Mouse (Mus musculus): Measurements from ENCODE around the gene Asb16. TPM values are rescaled to one million over a fixed set of nuclear protein-coding genes. Genes with fewer than 3 reads are reported as not detected.
"Not testable (repeated sequence)": the region's sequence is repeated elsewhere in the genome, so short reads cannot be mapped to it uniquely, and the experiment has no call there.

Asb16 gene
- polyA plus RNA-seq, 1 experiment from 2014 or later: 0.07 TPM

GRCm38 (mm10) chr11:102241246-102241645 lies 27.3 kb upstream of the Asb16 start:
- DNase-seq (ENCODE audit: low spot score): no peak

DNA sequence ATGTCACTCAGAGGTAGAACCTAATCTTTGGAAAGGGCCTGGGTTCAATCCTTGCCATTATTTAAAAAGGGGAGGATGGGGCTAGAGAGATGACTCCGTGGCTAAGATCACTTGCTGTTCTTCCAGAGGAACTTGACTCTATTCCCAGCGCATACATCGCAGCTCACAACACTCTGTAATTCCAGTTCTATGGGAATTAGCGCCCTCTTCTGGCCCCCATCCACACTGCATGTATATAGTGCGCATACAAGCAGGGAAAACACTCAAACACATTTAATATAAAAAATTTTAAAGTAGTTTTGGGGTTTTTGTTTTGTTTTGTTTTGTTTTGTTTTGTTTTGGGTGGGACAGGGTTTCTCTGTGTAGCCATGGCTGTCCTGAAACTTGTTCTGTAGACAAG lies 26.7 kb upstream of the Asb16 start:
- no peak for DNase-seq (ENCODE audit: low spot score)

- DNase-seq (ENCODE audit: low spot score): peak; percentile 48
These were observed 23.6 kb upstream of the Asb16 start for GRCm38 (mm10) chr11:102244926-102245449.

GRCm38 (mm10) chr11:102245581-102246272 lies 22.8 kb upstream of the Asb16 start:
- DNase-seq (ENCODE audit: low spot score): no peak

- no peak for DNase-seq (ENCODE audit: low spot score)
These were observed 22.3 kb upstream of the Asb16 start for GRCm38 (mm10) chr11:102246273-102246635.

GRCm38 (mm10) chr11:102246871-102247270 lies 21.7 kb upstream of the Asb16 start:
- no peak for DNase-seq (ENCODE audit: low spot score)

- peak; percentile 97 for DNase-seq (ENCODE audit: low spot score)
These were observed 19.8 kb upstream of the Asb16 start, which contains the start of gene BC030867 for GRCm38 (mm10) chr11:102248630-102249230. BC030867 (plus strand) TSS chr11:102248882.

DNA sequence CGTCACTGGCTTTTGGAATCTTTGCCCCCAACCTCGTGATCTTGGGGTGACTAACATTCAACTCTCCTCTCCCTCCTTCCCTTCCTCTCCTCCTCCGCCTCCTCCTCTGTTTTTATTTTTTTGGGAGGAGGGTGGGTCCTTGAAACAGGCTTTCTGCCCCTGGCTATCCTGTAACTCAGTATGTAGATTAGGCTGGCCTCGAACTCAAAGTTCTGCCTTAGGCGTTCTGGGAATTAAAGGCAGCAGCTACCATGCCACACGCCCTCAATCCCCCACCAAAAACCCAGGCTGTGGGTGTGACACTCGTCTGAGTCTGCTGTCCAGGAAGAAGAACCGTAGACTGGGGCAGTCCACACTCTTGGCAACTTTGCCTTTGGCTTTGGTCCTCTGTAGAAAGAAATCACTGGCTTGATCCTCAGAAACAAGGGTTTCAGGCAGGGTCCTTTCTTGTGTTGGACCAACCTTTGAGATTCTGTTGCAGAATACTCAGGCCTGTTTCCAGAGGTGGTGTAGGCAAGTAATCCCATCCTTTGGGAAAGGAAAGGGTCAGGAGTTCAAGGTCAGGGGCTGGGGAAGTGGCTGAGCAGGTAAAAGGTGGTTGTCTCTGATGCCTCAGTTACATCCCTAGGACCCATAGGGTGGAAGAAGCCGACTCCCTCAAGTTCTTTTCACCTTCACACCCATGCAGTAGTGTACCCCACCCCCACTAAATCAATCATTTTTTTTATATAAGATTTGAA lies 19.0 kb upstream of the Asb16 start:
- no peak for DNase-seq (ENCODE audit: low spot score)

DNA sequence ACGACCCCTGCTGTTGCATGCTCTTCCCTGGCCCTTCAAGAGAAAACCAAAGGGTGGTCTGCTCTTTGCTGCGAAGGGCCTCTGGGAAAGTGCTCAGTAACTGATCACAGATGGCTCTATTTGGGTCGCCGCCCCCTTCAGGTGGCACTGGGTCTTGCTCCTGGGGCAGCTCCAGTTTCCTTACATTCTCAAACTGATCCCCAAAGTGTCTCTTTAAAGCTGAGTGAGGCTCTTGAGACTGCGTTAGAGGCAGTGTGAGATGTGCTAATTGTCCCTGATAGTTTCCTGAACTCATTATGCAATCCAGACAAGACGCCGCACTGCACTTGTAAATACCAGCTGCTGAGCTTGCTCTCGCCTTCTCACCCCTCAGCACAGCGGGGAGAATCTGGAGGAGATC lies 11.0 kb upstream of the Asb16 start:
- DNase-seq (ENCODE audit: low spot score): no peak

DNA sequence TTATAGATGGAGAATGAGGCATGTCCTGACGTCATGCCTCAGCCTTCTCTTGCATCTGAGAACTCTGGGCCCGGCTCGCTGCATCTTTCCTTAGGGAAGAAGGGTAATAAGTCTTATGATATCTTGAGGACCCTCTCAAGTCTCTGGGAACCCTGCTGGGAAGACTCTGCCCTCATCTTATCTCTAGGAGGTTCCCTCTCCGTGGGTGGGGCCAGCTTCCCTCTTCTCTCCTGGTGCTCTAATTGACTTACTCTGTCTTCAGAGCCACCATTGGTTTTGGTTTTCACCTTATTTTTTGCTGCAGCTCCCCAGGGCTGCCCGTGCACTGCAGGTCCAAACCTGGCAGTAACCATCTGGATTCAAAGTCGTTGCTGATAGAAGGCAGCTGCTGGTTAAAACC lies 10.4 kb upstream of the Asb16 start:
- DNase-seq (ENCODE audit: low spot score): no peak

DNA sequence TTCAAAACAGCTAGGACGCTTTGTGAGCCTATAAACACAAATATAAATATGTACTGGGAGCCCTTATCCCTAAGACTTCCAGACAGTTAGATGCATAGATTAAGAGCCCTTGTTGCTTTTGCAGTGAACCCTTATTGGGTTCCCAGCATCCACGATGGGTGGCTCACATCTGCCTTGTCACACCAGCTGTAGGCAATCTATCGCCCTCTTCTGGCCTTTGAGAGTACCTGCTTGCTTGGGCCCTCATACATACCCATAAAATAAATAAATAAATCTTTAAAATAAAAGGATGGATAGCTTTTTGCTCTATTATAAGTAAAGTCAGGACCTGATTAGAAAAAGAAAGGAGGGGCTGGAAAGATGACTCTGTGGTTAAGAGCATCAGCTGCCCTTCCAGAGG lies 10.0 kb upstream of the Asb16 start:
- DNase-seq (ENCODE audit: low spot score): peak; percentile 23

- no peak for DNase-seq (ENCODE audit: low spot score)
These were observed 5.3 kb upstream of the Asb16 start for GRCm38 (mm10) chr11:102263211-102263610.

DNA sequence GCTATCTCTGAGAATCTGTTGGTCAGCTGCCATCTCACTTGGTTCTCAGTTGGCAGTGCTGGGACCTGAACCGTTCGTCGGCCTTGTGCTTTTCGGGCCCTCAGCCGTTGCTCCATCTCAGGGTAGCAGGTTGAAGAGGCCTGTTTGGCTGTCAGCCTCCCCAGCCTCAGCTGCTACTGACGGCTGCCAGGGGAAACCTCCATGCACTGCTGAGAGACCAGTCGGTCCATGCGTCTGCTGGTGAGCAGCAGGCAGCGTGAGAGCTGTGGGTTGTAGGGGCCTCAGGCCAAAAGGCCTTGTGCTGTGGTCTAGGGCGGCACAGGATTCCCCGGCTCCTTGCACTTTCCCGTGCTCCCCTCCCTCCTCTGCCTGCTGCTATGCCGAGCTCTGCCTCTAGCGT lies 2.7 kb upstream of the Asb16 start:
- DNase-seq (ENCODE audit: low spot score): no peak

GRCm38 (mm10) chr11:102266631-102267355 lies 1.8 kb upstream of the Asb16 start:
- no peak for DNase-seq (ENCODE audit: low spot score)

DNA sequence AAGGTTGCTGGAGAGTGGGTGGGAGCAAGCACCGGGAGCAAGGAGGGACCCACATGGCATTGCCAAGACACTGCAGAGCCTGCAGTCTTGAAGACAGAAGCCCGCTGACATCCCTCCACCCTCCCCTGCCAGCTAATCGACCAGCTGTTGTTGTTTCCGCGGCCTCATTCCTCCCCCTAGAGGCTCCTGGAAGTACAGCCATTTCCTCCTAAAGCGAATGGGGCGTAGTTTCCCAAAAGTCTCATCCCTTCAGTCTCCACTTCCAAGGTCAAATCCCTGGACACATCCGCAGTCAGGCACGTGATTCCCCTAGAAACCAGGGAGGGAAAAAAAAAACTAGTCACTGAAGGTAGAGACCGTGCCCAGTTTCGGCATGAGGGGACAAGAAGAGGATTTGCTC lies 1.1 kb upstream of the Asb16 start:
- peak; percentile 68 for DNase-seq (ENCODE audit: low spot score)

GRCm38 (mm10) chr11:102276411-102276915 lies 7.9 kb downstream of the Asb16 start:
- DNase-seq (ENCODE audit: low spot score): peak; percentile 21

DNA sequence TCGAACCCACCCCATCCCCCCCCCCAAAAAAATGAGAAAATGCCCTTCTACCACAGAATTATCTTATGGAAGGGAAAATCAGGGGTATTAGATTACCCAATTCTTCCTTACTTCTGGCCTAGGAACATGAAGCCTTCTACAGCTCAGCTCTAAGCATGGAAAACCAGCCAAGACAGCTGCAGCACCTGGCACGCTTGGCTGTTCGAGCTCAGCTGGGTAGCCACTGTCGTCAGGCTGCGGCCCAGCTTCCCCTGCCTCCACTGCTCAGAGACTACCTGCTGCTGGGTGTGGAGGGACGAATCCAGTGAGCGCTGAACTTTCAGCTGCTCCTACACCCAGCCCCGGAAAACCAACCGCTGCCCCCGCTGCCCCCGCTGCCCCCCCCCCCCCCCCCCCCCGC lies 9.2 kb downstream of the Asb16 start:
- no peak for DNase-seq (ENCODE audit: low spot score)

- no peak for DNase-seq (ENCODE audit: low spot score)
These were observed 11.1 kb downstream of the Asb16 start for GRCm38 (mm10) chr11:102279595-102279994.

DNA sequence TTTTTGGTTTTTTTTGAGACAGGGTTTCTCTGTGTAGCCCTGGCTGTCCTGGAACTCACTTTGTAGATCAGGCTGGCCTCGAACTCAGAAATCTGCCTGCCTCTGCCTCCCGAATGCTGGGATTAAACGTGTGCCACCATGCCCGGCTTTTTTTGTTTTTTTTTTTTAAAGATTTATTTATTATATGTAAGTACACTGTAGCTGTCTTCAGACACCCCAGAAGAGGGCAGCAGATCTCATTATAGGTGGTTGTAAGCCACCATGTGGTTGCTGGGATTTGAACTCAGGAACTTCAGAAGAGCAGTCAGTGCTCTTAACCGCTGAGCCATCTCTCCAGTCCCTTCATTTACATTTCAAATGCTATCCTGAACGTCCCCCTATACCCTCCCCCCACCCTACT lies 11.7 kb downstream of the Asb16 start:
- not testable (repeated sequence) for DNase-seq (ENCODE audit: low spot score)

DNA sequence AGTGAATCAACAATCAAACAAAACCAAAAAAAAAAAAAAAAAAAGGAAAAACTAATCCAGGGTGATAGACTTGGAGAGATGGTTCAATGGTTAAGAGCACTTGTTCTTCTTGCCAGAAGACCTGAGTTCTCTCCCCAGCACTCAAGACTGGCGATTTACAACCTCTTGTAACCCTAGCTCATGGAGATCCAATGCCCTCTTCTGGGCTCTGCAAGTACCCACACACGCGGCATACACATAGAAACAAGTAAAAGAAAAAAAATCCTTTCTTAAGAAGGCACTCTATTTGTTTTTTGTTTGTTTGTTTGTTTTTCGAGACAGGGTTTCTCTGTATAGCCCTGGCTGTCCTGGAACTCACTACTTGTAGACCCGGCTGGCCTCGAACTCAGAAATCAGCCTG lies 15.4 kb downstream of the Asb16 start:
- DNase-seq (ENCODE audit: low spot score): no peak

DNA sequence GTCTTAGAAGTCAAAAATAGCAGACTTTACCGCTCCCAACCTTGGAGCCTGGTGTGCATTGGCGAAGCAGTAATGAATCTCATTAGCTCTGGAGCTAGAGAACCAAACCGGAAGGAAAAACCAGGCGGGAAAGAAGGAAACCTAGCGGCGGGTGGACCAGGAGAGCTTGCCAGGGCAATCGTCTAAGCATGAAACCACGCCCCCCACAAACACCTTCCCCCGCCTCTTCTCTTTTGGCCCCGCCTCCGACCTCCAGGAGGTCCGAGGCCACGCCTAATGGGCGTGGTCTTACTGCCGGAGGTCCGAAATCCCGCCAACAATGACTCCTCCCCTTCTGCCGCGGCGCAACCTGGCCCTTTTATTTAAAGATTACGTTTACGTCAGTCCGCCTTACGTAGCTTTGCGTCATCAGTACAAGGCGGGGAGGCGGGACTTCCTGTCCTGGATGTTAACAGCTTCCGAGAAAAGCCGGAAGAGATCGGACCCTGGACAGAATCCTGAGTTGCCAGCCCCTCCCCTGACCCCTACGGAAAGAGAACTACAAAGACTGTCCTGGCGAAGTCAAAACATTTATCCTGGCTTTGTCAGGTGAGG lies 16.1 kb downstream of the Asb16 start, which contains the start of gene Tmub2:
Gene Tmub2, plus strand, starts transcription at position 431 of the 594 bp plus-strand sequence.
- DNase-seq (ENCODE audit: low spot score): peak; percentile 98
